Mouse (Mus musculus) embryo, embryonic 9.5 days (tissue): ENCODE data around the gene Gjb5.

Experiments
- DNase-seq: peaks from one replicate; pipeline ENCODE4 v3.0.0-alpha.2; 2017; ENCODE audit errors: extremely low spot score

The Gjb5 gene

GRCm38 (mm10) chr4:127358018-127358417 lies at the start of gene Gjb5:
Gjb5 (minus strand) TSS chr4:127358181.
- peak; percentile 29 for DNase-seq

GRCm38 (mm10) chr4:127402614-127403013 lies 44.6 kb upstream of the Gjb5 start:
- DNase-seq, result no peak

- DNase-seq, result no peak
Observed at GRCm38 (mm10) chr4:127402166-127402565, 44.2 kb upstream of the Gjb5 start.

GRCm38 (mm10) chr4:127400165-127401145 lies 42.5 kb upstream of the Gjb5 start:
- no peak for DNase-seq

- DNase-seq, result no peak
Observed at GRCm38 (mm10) chr4:127395591-127395990, 37.6 kb upstream of the Gjb5 start.

- DNase-seq, result no peak
Observed at GRCm38 (mm10) chr4:127389645-127390044, 31.7 kb upstream of the Gjb5 start.

GRCm38 (mm10) chr4:127377344-127377743 lies 19.4 kb upstream of the Gjb5 start:
- no peak for DNase-seq

- no peak for DNase-seq
Observed at GRCm38 (mm10) chr4:127375541-127376177, 17.7 kb upstream of the Gjb5 start.

- no peak for DNase-seq
Observed at GRCm38 (mm10) chr4:127374645-127375044, 16.7 kb upstream of the Gjb5 start.

- DNase-seq, result no peak
Observed at GRCm38 (mm10) chr4:127373491-127373890, 15.5 kb upstream of the Gjb5 start.

GRCm38 (mm10) chr4:127371546-127371945 lies 13.6 kb upstream of the Gjb5 start:
- no peak for DNase-seq

- peak; percentile 29 for DNase-seq
Observed at GRCm38 (mm10) chr4:127370447-127370846, 12.5 kb upstream of the Gjb5 start.

- peak; percentile 79 for DNase-seq
Observed at GRCm38 (mm10) chr4:127368379-127368973, 10.5 kb upstream of the Gjb5 start.

GRCm38 (mm10) chr4:127365834-127366233 lies 7.9 kb upstream of the Gjb5 start:
- no peak for DNase-seq

- DNase-seq, result no peak
Observed at GRCm38 (mm10) chr4:127365433-127365832, 7.5 kb upstream of the Gjb5 start.

- no peak for DNase-seq
Observed at GRCm38 (mm10) chr4:127364431-127364830, 6.5 kb upstream of the Gjb5 start.

- no peak for DNase-seq
Observed at GRCm38 (mm10) chr4:127363331-127363730, 5.3 kb upstream of the Gjb5 start.

- no peak for DNase-seq
Observed at GRCm38 (mm10) chr4:127362520-127362919, 4.5 kb upstream of the Gjb5 start.

GRCm38 (mm10) chr4:127354506-127355485 lies 3.2 kb downstream of the Gjb5 start:
- no peak for DNase-seq

- DNase-seq, result no peak
Observed at GRCm38 (mm10) chr4:127353951-127354438, 4.0 kb downstream of the Gjb5 start, which contains the start of gene Gjb4. Gjb4 (minus strand) TSS chr4:127354081.

GRCm38 (mm10) chr4:127352594-127352993 lies 5.4 kb downstream of the Gjb5 start:
- no peak for DNase-seq
